8 mouse cellular contexts compared by ENCODE assay signal in genomic region chr1:187300626-187301025, GRCm38 (mm10).
DNase-seq lines count a peak whose midpoint lies in the region.

No protein-coding gene starts in this region.

- peak; percentile 21 for DNase-seq in adrenal gland, adult 2 months
- DNase-seq in adrenal gland, adult 8-10 months = no peak
- DNase-seq in ovary, postnatal 36 days (ENCODE audit: low spot score) = peak; percentile 13
- DNase-seq in ovary, postnatal 14 days (ENCODE audit: low spot score) = no peak
- peak; percentile 62 for DNase-seq in kidney, postnatal 25 days
- peak; percentile 61 for DNase-seq in retina, embryonic 14.5 days (ENCODE audit: low spot score)
- DNase-seq in lung, postnatal 25 days (ENCODE audit: low spot score) = no peak
- no peak for DNase-seq in heart, postnatal 25 days (ENCODE audit: low spot score)

- intact Hi-C loops in heart, postnatal 25 days (cut with DNase I) = no loop called here

Comparison
In these comparisons a context has a peak if more than half of its experiments do, and no peak if none do; other contexts are left out.
1. DNase-seq: peak in adrenal gland, adult 2 months (single experiment), ovary, postnatal 36 days (single experiment), kidney, postnatal 25 days (2 of 2) and retina, embryonic 14.5 days (single experiment); none in adrenal gland, adult 8-10 months (single experiment), ovary, postnatal 14 days (single experiment), lung, postnatal 25 days (single experiment) and heart, postnatal 25 days (single experiment).